Mouse (Mus musculus): ENCODE measurements at regions not wholly inside any gene's neighbourhood (a gene's known extent, or its start where the extent isn't known, plus 50 kb on each side); places are given as distances from the start of the nearest gene placed in this dataset.

GRCm38 (mm10) chr4:131525236-131525635, 312.9 kb downstream of the Ptpru start:
- H3K4me1 ChIP-seq (replicated peaks) = no peaks in the 10 kb centered on the region
- no peaks in the 10 kb centered on the region for H3K36me3 ChIP-seq
- 0 out of 2 replicates have a peak, but pooled peaks cover 4% of the 10 kb centered on the region for H3K27me3 ChIP-seq (ENCODE audit: insufficient read depth, poor library complexity, severe bottlenecking)
- no peak for DNase-seq (ENCODE audit: low spot score)
- no peak overlapping the region for H3K27ac ChIP-seq
- 87% methylated on average over 3 of the region's 3 CpGs for WGBS
- H3K9me3 ChIP-seq = no peaks in the 10 kb centered on the region
- no peak overlapping the region for H3K4me3 ChIP-seq

- Histone ChIP-seq H3K27me3 (ENCODE audit: insufficient read depth, poor library complexity, severe bottlenecking) (0 out of 2 replicates have a peak, but pooled peaks cover 4% of the 10 kb centered on the region), H3K4me1 (replicated peaks) (no peaks in the 10 kb centered on the region), H3K36me3 (no peaks in the 10 kb centered on the region), H3K27ac (no peak overlapping the region), H3K4me3 (no peak overlapping the region), H3K9me3 (no peaks in the 10 kb centered on the region)
- 85% methylated on average over 5 of the region's 5 CpGs for WGBS
- DNase-seq (ENCODE audit: low spot score) = no peak
Observed at GRCm38 (mm10) chr4:131530491-131530890, 307.6 kb downstream of the Ptpru start.

DNA sequence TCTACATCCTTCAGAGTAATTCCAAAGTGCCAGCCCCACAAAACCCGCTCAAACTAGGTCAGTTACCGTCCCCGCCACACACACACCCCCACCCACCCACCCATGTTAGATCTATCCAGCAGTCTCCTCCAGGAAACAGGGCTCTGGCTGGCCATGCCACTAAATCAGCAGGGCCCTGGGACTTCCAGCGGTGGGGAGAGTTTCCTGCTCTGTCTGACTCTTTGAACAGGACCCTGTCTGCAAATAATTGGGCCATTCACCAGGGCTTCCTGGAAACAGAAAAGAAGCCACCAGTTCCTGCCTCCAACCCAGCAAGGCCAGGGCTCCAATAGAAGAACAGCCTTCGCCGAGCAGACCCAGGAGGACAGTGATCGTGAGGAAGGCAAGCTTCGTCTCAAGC, 307.1 kb downstream of the Ptpru start:
- H3K4me3 ChIP-seq = no peak overlapping the region
- H3K27me3 ChIP-seq (ENCODE audit: insufficient read depth, poor library complexity, severe bottlenecking) = 0 out of 2 replicates have a peak, but pooled peaks cover 4% of the 10 kb centered on the region
- H3K9me3 ChIP-seq = no peaks in the 10 kb centered on the region
- H3K36me3 ChIP-seq = no peaks in the 10 kb centered on the region
- DNase-seq (ENCODE audit: low spot score) = no peak
- 86% methylated on average over 8 of the region's 8 CpGs for WGBS
- no peak overlapping the region; the same call in 1 of the 2 replicates for H3K27ac ChIP-seq
- H3K4me1 ChIP-seq (replicated peaks) = no peaks in the 10 kb centered on the region

GRCm38 (mm10) chr4:131534831-131535230, 303.3 kb downstream of the Ptpru start:
- no peak overlapping the region for H3K27ac ChIP-seq
- no peaks in the 10 kb centered on the region for H3K27me3 ChIP-seq (ENCODE audit: insufficient read depth, poor library complexity, severe bottlenecking)
- peaks cover 6% of the 10 kb centered on the region; the same call in 1 of the 2 replicates for H3K4me1 ChIP-seq (replicated peaks)
- H3K9me3 ChIP-seq = no peaks in the 10 kb centered on the region
- H3K36me3 ChIP-seq = no peaks in the 10 kb centered on the region
- no peak for DNase-seq (ENCODE audit: low spot score)
- H3K4me3 ChIP-seq = no peak overlapping the region
- 85% methylated on average over 6 of the region's 6 CpGs for WGBS

DNA sequence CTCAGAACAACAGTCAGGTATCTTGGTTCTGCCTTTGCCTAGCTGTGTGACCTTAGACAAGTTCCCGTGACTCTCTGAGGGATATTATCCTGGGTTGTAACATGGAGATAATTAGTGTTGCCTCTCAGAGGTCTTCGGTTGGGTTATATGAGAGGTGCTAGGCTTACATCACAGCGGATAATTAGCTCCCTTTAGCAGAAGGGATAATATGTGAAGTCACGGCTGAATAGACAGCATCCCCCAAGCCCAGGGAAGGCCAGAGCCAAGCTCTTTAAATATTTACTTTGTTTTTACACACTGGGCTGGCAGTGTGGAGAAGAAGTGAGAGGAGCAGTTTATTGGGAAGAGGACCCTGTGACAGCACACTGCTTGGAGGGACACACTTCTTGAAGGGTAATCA, 299.9 kb downstream of the Ptpru start:
- H3K9me3 ChIP-seq = no peaks in the 10 kb centered on the region
- 76% methylated on average over 4 of the region's 4 CpGs for WGBS

DNA sequence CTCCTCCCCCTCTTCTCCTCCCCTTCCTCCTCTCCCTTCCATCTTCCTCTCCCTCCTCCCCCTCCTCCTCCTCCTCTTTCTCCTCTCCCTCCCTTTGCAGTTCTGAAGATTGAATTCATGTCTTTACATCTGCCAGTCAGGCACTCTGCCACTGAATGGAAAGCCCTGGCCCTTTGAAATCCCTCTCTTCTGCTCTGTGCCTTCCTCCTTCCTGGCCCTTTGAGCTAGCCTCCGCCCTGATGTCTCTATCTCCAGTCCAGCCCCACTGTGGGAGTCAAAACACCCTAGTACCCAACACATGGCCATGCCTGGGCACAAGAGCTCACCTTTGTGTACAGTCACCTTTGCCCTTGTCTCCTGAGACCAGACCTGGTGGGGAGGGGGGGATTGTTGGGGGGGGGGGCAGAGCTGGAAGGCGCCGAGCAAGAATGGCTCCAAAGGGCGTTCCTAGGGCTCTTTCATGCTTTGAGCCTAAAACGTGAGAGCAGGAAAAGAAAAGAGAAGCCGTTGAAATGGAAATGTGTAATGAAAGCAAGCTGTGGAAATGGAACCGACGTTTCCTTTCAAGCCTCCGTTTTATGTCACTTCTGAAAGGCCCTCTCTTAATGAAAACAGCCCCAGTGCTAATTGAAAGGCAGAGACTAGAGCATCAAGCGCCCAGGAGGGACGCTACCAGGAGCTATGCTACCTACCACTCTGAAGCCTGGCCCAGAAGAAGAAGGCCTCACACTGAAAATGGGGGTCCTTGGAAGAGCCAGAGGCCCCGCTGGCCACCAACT, 291.5 kb downstream of the Ptpru start:
- Histone ChIP-seq H3K4me3 (no peak overlapping the region), H3K27ac (peak overlapping the region; percentile 16; the same call in 1 of the 2 replicates), H3K9me3 (no peaks in the 10 kb centered on the region), H3K27me3 (ENCODE audit: insufficient read depth, poor library complexity, severe bottlenecking) (no peaks in the 10 kb centered on the region), H3K36me3 (no peaks in the 10 kb centered on the region), H3K4me1 (replicated peaks) (peaks cover 17% of the 10 kb centered on the region)
- DNase-seq (ENCODE audit: low spot score) = no peak
- 49% methylated on average over 12 of the region's 12 CpGs for WGBS

More for the DNA sequence above, 299.9 kb downstream of the Ptpru start:
- Histone ChIP-seq H3K27me3 (ENCODE audit: insufficient read depth, poor library complexity, severe bottlenecking) (no peaks in the 10 kb centered on the region), H3K27ac (no peak overlapping the region), H3K36me3 (no peaks in the 10 kb centered on the region), H3K4me3 (no peak overlapping the region), H3K4me1 (replicated peaks) (peaks cover 6% of the 10 kb centered on the region; the same call in 1 of the 2 replicates)
- no peak for DNase-seq (ENCODE audit: low spot score)

GRCm38 (mm10) chr4:131549581-131549980, 288.5 kb downstream of the Ptpru start:
- no peak for DNase-seq (ENCODE audit: low spot score)
- Histone ChIP-seq H3K4me1 (replicated peaks) (peaks cover 17% of the 10 kb centered on the region), H3K36me3 (no peaks in the 10 kb centered on the region), H3K27ac (no peak overlapping the region), H3K9me3 (no peaks in the 10 kb centered on the region), H3K4me3 (no peak overlapping the region), H3K27me3 (ENCODE audit: insufficient read depth, poor library complexity, severe bottlenecking) (no peaks in the 10 kb centered on the region)
- 82% methylated on average over 12 of the region's 12 CpGs for WGBS

DNA sequence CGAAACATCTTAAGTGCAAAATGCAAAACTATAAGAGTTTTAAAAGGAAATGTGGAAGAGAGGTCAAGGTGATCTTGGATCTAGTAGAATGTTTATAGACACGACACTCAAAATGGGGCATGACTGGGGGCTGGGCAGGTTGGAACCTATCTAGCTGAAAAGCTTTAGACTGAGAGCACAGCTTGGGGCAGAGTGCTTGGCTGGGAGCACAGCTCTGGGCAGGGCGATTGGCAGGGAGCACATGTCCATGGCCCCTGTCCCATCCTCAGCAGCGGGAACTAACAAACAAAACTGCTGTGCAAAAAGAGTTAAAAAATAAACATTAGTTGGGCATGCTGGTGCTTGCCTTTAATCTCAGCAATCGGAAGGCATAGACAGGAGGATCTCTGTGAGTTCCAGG, 279.6 kb downstream of the Ptpru start:
- no peak for DNase-seq (ENCODE audit: low spot score)
- Histone ChIP-seq H3K36me3 (no peaks in the 10 kb centered on the region), H3K4me3 (no peak overlapping the region), H3K4me1 (replicated peaks) (no peaks in the 10 kb centered on the region), H3K27ac (no peak overlapping the region), H3K27me3 (ENCODE audit: insufficient read depth, poor library complexity, severe bottlenecking) (no peaks in the 10 kb centered on the region), H3K9me3 (no peaks in the 10 kb centered on the region)
- WGBS = 83% methylated on average over 5 of the region's 5 CpGs

DNA sequence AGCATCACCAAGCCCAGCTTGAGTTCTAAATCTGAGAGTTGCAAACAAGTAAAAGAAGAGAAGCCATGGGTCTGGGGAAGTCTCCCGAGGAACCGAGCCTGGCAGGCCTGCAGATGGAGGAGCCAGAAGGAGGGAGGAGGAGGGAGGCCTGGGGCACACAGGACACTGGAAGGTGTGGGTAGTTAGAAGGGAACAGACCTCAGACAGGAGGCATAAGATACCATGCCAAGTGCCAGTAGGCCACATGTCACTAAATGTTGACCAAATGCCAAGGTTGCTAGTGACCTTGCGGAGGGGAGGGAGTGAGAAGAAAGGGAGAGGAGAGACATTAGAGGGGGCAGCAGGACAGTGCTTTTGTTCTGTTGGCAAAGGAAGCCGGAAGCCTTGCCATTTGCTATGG, 274.2 kb downstream of the Ptpru start:
- no peak for DNase-seq (ENCODE audit: low spot score)

GRCm38 (mm10) chr4:131565203-131565602, 272.9 kb downstream of the Ptpru start:
- no peak for DNase-seq (ENCODE audit: low spot score)
- H3K4me3 ChIP-seq = no peak overlapping the region
- H3K27me3 ChIP-seq (ENCODE audit: insufficient read depth, poor library complexity, severe bottlenecking) = no peaks in the 10 kb centered on the region
- H3K4me1 ChIP-seq (replicated peaks) = no peaks in the 10 kb centered on the region
- no peaks in the 10 kb centered on the region for H3K9me3 ChIP-seq
- WGBS = 79% methylated on average over 7 of the region's 7 CpGs
- H3K27ac ChIP-seq = no peak overlapping the region
- no peaks in the 10 kb centered on the region for H3K36me3 ChIP-seq

More for the DNA sequence above, 274.2 kb downstream of the Ptpru start:
- Histone ChIP-seq H3K4me1 (replicated peaks) (no peaks in the 10 kb centered on the region), H3K27ac (no peak overlapping the region), H3K9me3 (no peaks in the 10 kb centered on the region), H3K4me3 (no peak overlapping the region), H3K36me3 (no peaks in the 10 kb centered on the region), H3K27me3 (ENCODE audit: insufficient read depth, poor library complexity, severe bottlenecking) (no peaks in the 10 kb centered on the region)
- WGBS = 80% methylated on average over 4 of the region's 4 CpGs

- H3K27me3 ChIP-seq (ENCODE audit: insufficient read depth, poor library complexity, severe bottlenecking) = no peaks in the 10 kb centered on the region
- no peak overlapping the region for H3K27ac ChIP-seq
- H3K4me3 ChIP-seq = no peak overlapping the region
- WGBS = 70% methylated on average over 2 of the region's 2 CpGs
- H3K4me1 ChIP-seq (replicated peaks) = no peaks in the 10 kb centered on the region
- H3K36me3 ChIP-seq = no peaks in the 10 kb centered on the region
- no peak for DNase-seq (ENCODE audit: low spot score)
- H3K9me3 ChIP-seq = no peaks in the 10 kb centered on the region
Observed at GRCm38 (mm10) chr4:131567241-131567640, 270.8 kb downstream of the Ptpru start.

DNA sequence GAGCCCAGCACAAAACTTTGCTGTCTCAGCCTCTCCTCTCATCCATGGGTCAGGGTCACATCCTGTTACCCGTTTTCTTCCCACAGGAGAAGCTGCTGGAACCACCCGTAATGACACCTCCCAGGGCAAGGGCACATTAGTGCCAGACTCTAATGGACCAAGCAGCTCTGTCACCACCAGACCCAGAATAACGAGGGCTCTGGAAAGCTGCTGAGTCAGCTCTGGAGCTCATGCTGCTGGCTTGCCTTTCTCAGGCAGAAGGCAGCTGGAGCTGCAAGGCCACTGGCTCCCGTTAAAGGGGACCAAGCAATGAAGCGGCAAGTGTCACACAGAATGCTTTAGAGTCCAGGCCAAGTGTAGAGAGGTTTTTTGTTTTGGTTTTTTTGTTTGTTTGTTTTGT, 268.9 kb downstream of the Ptpru start:
- no peak for DNase-seq (ENCODE audit: low spot score)
- no peak overlapping the region for H3K4me3 ChIP-seq
- no peak overlapping the region for H3K27ac ChIP-seq
- WGBS = 68% methylated on average over 5 of the region's 5 CpGs
- H3K4me1 ChIP-seq (replicated peaks) = no peaks in the 10 kb centered on the region
- H3K36me3 ChIP-seq = no peaks in the 10 kb centered on the region
- no peaks in the 10 kb centered on the region for H3K27me3 ChIP-seq (ENCODE audit: insufficient read depth, poor library complexity, severe bottlenecking)
- no peaks in the 10 kb centered on the region for H3K9me3 ChIP-seq

- no peak overlapping the region for H3K4me3 ChIP-seq
- H3K27me3 ChIP-seq (ENCODE audit: insufficient read depth, poor library complexity, severe bottlenecking) = no peaks in the 10 kb centered on the region
- H3K36me3 ChIP-seq = no peaks in the 10 kb centered on the region
- no peaks in the 10 kb centered on the region for H3K9me3 ChIP-seq
- no peaks in the 10 kb centered on the region for H3K4me1 ChIP-seq (replicated peaks)
- H3K27ac ChIP-seq = no peak overlapping the region
- DNase-seq (ENCODE audit: low spot score) = no peak
- WGBS = 77% methylated on average over 4 of the region's 4 CpGs
Observed at GRCm38 (mm10) chr4:131577571-131577970, 260.5 kb downstream of the Ptpru start.

Data from hindbrain, embryonic 10.5 days (tissue).